Mouse (Mus musculus): Measurements from ENCODE around the gene Cilp2. TPM values are rescaled to one million over a fixed set of nuclear protein-coding genes. Genes with fewer than 3 reads are reported as not detected.

Gene Cilp2
- total and polyA plus RNA-seq, 3 experiments = 1.5 to 16.8 (median 1.9) TPM

DNA sequence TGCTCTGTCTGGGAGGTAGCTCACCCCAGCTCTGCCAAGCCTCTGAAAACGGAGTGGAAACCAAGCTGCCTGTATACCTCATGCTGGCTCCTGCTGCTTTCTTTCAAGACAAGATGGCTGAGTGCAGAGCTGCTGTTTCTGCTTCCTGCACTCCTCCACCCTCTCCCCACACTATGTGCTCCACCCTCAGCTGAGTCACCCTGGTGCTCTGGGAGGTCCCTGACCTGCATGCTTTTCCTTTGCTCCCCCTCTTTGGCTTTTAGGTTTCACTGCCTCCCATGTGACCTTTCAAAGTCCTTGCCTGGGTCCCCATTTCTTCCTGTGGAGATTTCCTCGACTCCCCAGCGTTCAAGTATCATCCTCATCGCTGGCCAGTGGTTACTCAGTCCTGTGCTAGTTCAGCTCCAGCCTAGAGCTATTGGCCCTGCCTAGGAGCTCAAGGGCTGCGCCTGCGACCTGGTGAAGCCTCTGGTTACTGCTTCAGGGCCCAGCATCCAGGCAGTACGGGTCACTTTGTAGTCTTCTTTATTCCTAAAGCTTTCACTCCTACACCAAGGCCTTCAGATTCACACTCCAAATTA is 36.5 kb downstream of the Cilp2 start:
- no peak overlapping the region for H3K9ac ChIP-seq (ENCODE audit: low read depth, low read length)
- peaks cover 3% of the 10 kb centered on the region for H3K4me1 ChIP-seq (ENCODE audit: control insufficient read depth, insufficient read depth, low read length)
- 75% methylated on average over 7 of the region's 7 CpGs for WGBS
- no peaks in the 10 kb centered on the region for H3K36me3 ChIP-seq (ENCODE audit: control insufficient read depth, insufficient read depth, low read length)
- no peaks in the 10 kb centered on the region for H3K27me3 ChIP-seq (ENCODE audit: control insufficient read depth, insufficient read depth, low read length)
- no peak for DNase-seq
- intact Hi-C loops (cut with DNase I) = no loop called here
- no peaks in the 10 kb centered on the region for H3K79me2 ChIP-seq (replicated peaks; ENCODE audit: control insufficient read depth, insufficient read depth, low read length)
- no peak overlapping the region for H3K27ac ChIP-seq
- TF ChIP-seq EP300 (IDR thresholded peaks at IDR 0.05; ENCODE audit: insufficient read depth, low read depth, low read length) = no peak
- no peak for TF ChIP-seq POLR2A (IDR thresholded peaks at IDR 0.05; ENCODE audit: insufficient read depth, low read depth, low read length)
- TF ChIP-seq CTCF (IDR thresholded peaks at IDR 0.05) = no peak
- no peak overlapping the region for H3K4me3 ChIP-seq

- Histone ChIP-seq H3K4me3 (no peak overlapping the region), H3K79me2 (replicated peaks; ENCODE audit: control insufficient read depth, insufficient read depth, low read length) (no peaks in the 10 kb centered on the region), H3K27ac (no peak overlapping the region), H3K27me3 (ENCODE audit: control insufficient read depth, insufficient read depth, low read length) (no peaks in the 10 kb centered on the region), H3K36me3 (ENCODE audit: control insufficient read depth, insufficient read depth, low read length) (no peaks in the 10 kb centered on the region), H3K9ac (ENCODE audit: low read depth, low read length) (no peak overlapping the region), H3K4me1 (ENCODE audit: control insufficient read depth, insufficient read depth, low read length) (peaks cover 3% of the 10 kb centered on the region)
- TF ChIP-seq POLR2A (IDR thresholded peaks at IDR 0.05; ENCODE audit: insufficient read depth, low read depth, low read length) (no peak), CTCF (IDR thresholded peaks at IDR 0.05) (peak; percentile 24; the same call in 1 of the 2 replicates), EP300 (IDR thresholded peaks at IDR 0.05; ENCODE audit: insufficient read depth, low read depth, low read length) (no peak)
- no peak for DNase-seq
- WGBS = 55% methylated on average over 3 of the region's 3 CpGs
- intact Hi-C loops (cut with DNase I) = no loop called here
Measured at GRCm38 (mm10) chr8:69849899-69850298, 37.6 kb downstream of the Cilp2 start.

DNA sequence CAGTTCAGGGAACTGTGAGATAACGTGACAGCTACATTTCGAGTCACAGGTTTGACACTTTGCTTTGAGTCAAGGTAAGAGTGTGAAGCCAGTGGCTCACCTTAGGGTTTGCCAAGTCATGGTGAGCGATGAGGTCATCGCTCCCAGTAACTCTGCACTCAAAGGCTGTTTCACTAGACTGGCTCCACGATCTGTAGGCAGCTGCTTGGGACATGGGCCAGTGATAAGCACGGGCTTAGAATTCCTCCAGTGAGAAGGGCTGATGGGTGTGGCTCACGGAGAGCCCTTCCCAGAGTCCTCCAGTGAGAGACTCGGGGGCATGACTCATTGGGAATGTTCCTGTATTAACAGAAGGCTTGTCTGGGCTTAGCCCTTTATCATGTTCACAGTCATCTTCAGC is 38.5 kb downstream of the Cilp2 start:
- peak in 1 of 2 experiments; percentile 66 for DNase-seq

GRCm38 (mm10) chr8:69847167-69848065 is 40.1 kb downstream of the Cilp2 start:
- Histone ChIP-seq H3K79me2 (replicated peaks; ENCODE audit: control insufficient read depth, insufficient read depth, low read length) (no peaks in the 10 kb centered on the region), H3K27ac (no peak overlapping the region), H3K36me3 (ENCODE audit: control insufficient read depth, insufficient read depth, low read length) (no peaks in the 10 kb centered on the region), H3K4me1 (ENCODE audit: control insufficient read depth, insufficient read depth, low read length) (peaks cover 3% of the 10 kb centered on the region), H3K9ac (ENCODE audit: low read depth, low read length) (no peak overlapping the region), H3K27me3 (ENCODE audit: control insufficient read depth, insufficient read depth, low read length) (no peaks in the 10 kb centered on the region), H3K4me3 (no peak overlapping the region)
- no peak for DNase-seq
- TF ChIP-seq POLR2A (IDR thresholded peaks at IDR 0.05; ENCODE audit: insufficient read depth, low read depth, low read length) (no peak), EP300 (IDR thresholded peaks at IDR 0.05; ENCODE audit: insufficient read depth, low read depth, low read length) (no peak), CTCF (IDR thresholded peaks at IDR 0.05) (no peak)
- WGBS = 67% methylated on average over 3 of the region's 3 CpGs
- intact Hi-C loops (cut with DNase I) = no loop called here

More for the DNA sequence above, 38.5 kb downstream of the Cilp2 start:
- Histone ChIP-seq H3K27me3 (ENCODE audit: control insufficient read depth, insufficient read depth, low read length) (no peaks in the 10 kb centered on the region), H3K4me3 (no peak overlapping the region), H3K9ac (ENCODE audit: low read depth, low read length) (no peak overlapping the region), H3K27ac (no peak overlapping the region), H3K79me2 (replicated peaks; ENCODE audit: control insufficient read depth, insufficient read depth, low read length) (no peaks in the 10 kb centered on the region), H3K36me3 (ENCODE audit: control insufficient read depth, insufficient read depth, low read length) (no peaks in the 10 kb centered on the region), H3K4me1 (ENCODE audit: control insufficient read depth, insufficient read depth, low read length) (peaks cover 3% of the 10 kb centered on the region)
- intact Hi-C loops (cut with DNase I) = no loop called here
- WGBS = 34% methylated on average over 8 of the region's 8 CpGs
- no peak for TF ChIP-seq CTCF (IDR thresholded peaks at IDR 0.05)
- no peak for TF ChIP-seq POLR2A (IDR thresholded peaks at IDR 0.05; ENCODE audit: insufficient read depth, low read depth, low read length)
- no peak for TF ChIP-seq EP300 (IDR thresholded peaks at IDR 0.05; ENCODE audit: insufficient read depth, low read depth, low read length)

DNA sequence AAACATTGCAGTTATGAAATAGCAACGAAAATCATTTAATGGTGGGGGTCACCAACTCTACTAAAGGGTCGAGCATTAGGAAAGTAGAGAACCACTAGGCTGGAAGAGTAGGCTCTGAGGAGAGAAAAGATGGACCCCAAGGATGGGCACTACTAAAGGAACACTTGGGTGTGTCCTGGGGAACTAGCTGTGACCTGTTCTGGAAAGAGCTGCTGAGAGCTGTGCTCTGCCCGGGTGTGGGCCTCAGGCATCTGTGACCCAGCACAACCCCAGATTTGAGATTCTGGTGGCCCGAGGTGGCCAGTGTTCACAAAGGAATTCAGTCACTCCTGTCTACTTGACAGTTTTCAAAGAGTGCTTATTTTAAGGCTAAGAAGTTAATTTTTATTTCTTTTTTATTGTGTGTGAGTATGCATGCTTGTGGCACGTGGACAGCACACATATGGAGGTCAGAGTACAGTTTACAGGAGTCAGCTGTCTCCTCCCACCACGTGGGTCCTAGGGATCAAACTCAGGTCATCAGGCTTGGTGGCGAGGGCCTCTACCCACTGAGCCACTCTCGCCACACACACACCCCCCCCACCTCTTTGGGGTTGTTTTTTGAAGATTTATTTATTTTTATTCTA is 50.3 kb downstream of the Cilp2 start:
- H3K36me3 ChIP-seq (ENCODE audit: control insufficient read depth, insufficient read depth, low read length) = no peaks in the 10 kb centered on the region
- H3K4me3 ChIP-seq = no peak overlapping the region
- no peaks in the 10 kb centered on the region for H3K27me3 ChIP-seq (ENCODE audit: control insufficient read depth, insufficient read depth, low read length)
- no peak overlapping the region for H3K9ac ChIP-seq (ENCODE audit: low read depth, low read length)
- H3K4me1 ChIP-seq (ENCODE audit: control insufficient read depth, insufficient read depth, low read length) = no peaks in the 10 kb centered on the region; the same call in 1 of the 2 replicates
- TF ChIP-seq CTCF (IDR thresholded peaks at IDR 0.05) (no peak), POLR2A (IDR thresholded peaks at IDR 0.05; ENCODE audit: insufficient read depth, low read depth, low read length) (no peak), EP300 (IDR thresholded peaks at IDR 0.05; ENCODE audit: insufficient read depth, low read depth, low read length) (no peak)
- DNase-seq = no peak
- intact Hi-C loops (cut with DNase I) = no loop called here
- H3K27ac ChIP-seq = no peak overlapping the region
- H3K79me2 ChIP-seq (replicated peaks; ENCODE audit: control insufficient read depth, insufficient read depth, low read length) = no peaks in the 10 kb centered on the region
- WGBS = 75% methylated on average over 8 of the region's 8 CpGs
